Mouse (Mus musculus) adrenal gland, adult (tissue): ENCODE data around the gene Pid1.
"Not testable (repeated sequence)": the region's sequence is repeated elsewhere in the genome, so short reads cannot be mapped to it uniquely, and the experiment has no call there.

Experiments
- DNase-seq, 2 experiments: peaks; one replicate each; pipeline ENCODE4 v3.0.0; 2022 to 2023; ENCODE audit warnings: low spot score in 1 of 2; ENCODE audit not compliant: inconsistent age in 2 of 2

The Pid1 gene

DNA sequence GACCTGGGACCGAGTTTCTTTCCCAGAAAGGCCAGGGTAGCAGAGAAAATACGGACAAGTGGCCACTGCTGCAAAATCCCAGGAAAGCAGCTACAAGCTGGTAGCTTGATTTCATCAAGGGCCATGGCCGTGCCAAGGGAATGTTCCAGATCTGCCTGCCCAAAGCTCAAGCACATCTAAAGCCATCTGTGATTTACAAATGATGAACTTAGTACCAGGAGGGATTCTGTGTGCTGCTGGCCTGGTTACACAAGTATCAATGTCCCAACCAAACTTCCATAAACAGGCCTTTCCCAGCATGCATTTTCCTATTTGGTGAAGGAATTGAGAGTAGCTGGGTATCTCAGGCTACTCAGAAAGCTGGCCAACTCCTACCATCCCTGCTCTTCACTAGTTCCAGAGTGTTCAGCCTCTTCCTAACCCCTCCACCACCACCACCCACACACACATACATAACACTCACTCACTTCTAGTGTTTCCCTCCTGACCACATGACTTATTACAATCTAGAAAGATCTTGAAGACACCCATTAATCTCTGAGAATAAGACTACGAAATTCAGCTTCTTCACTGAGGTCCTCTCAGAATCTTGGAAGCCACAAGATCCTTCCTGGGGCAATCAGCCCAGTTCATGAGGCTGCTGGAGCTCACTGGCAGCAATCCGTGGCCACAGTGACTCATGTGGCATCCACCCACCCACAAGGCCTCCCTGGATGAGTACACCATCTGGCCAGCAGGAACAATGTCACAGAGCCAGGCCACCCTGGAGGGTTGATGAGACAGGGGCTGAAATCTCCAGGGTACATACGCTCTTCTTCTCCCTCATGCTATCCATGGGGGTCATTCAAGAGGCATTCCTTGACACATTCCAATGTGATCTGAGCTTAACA, 4.1 kb downstream of the Pid1 start:
- DNase-seq: peak; percentile 39 to 78

GRCm38 (mm10) chr1:84357216-84357615, 6.8 kb downstream of the Pid1 start:
- DNase-seq: no peak

DNA sequence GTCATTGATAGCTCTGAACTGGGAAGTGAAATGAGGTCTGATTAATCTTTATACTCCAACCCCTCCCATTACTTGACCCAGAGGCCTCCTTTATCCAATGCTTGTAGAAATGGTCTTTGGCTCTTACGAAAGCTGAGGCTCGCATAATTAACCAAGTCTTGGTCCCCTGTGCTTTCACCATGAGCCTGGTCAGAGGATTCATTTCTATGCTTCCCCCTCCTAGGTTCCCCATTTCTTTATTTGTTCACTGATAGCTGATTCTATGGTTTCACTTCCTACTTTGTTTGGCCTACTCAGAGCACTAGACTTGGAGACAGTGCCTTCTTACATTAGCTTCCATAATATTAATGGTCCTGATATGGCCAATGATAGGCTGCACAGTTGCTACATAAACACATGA, 13.7 kb downstream of the Pid1 start:
- peak in 1 of 2 experiments; percentile 29 for DNase-seq

- DNase-seq: no peak
Observed at GRCm38 (mm10) chr1:84347796-84348476, 16.0 kb downstream of the Pid1 start.

DNA sequence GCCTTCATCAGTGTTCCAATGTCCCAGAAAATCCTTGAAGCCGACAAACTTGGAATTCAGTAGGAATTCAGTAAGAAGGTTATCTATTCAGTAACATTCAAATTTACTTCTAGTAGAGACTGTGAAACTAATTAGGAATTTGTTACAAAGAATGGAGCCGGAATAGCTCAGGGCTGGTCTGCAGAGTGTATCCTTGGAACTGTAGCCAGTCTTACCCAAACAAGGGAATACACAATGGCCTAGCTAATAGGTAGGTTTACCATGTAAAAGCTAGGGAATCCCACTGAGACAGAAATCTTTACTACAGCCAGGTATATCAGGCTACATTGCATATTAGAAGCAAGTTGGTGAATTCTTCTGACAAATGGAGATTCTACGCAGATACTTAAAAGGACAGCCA, 31.2 kb downstream of the Pid1 start:
- not testable (repeated sequence) for DNase-seq

DNA sequence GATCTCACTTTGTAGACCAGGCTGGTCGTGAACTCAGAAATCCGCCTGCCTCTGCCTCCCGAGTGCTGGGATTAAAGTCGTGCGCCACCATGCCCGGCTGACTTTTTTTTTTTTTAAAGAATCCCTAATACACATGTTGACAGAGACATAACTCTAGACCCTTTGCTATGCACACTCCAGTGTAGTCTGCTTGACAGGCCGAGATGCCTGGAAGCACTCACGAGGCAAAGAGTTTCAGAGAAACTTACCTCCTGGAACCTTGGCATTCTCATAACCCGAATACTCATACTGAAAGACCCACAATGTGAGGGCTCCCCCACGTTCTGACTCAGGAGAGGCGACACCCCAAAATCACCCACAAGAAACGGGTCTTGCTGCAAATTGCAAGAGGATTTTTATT, 32.1 kb downstream of the Pid1 start:
- DNase-seq: not testable (repeated sequence)

GRCm38 (mm10) chr1:84325309-84325708, 38.7 kb downstream of the Pid1 start:
- no peak for DNase-seq

- no peak for DNase-seq
Observed at GRCm38 (mm10) chr1:84321327-84321726, 42.7 kb downstream of the Pid1 start.

DNA sequence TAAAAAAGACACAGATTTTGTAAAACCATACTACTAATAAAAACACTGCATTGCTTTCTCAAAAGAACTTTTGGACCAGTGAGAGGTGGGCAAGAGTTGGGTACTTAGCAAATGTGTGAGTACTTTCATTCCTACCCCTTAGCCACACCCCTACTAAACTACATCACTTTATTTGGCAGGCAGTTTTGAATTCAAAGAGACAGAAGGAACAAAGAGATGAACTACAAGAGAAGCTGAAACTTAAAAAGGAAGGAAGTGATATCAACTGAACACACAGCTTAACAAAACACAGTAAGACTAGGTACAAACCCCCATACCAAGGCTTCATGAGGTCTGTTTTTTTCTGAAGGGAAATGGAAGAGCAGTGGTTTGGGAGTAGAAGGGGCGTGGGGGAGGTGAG, 45.4 kb downstream of the Pid1 start:
- no peak for DNase-seq

GRCm38 (mm10) chr1:84317827-84318226, 46.2 kb downstream of the Pid1 start:
- no peak for DNase-seq

GRCm38 (mm10) chr1:84309966-84310460, 54.0 kb downstream of the Pid1 start:
- DNase-seq: no peak

GRCm38 (mm10) chr1:84305713-84306421, 58.1 kb downstream of the Pid1 start:
- DNase-seq: no peak

DNA sequence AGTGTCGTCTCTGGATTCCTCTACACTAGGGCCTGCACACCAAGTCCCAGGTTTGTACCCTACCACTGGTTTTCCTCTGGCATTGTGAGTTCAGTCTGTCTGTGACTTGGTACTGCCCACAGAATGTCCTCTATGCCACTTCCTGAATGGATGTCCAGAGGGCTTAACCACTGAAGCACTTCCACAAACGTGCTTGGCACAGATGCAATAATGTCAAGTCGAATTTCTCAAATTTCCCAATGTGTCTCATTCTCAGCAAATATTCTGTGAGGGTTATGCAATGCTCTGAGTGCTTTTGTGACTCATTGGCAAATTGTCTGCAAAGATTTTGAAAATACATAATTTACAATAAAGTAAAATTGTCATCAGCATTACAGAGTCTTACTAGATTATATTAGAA, 61.2 kb downstream of the Pid1 start:
- DNase-seq: peak in 1 of 2 experiments; percentile 81

- DNase-seq: peak in 1 of 2 experiments; percentile 43
Observed at GRCm38 (mm10) chr1:84299719-84300118, 64.3 kb downstream of the Pid1 start.

DNA sequence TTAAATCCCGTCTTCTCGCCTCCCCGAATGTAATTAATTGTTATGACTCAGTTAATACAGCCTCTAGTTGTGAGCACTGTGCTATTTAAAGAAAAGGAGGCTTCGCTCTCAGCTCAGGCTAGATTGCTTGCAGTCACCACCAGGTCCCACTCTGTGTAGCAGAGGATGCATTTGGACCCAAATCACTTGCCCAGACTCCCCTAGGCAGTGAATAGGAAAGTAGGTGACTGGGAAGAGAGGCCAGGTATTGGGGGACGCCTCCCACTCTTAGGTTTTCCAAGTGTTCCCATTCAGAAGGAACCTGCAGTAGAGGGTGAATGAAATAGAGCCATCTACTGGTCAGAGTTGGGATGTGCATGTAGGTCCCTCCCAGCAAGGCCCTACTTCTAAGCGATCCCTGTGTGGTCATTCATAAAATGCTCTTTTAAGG, 77.3 kb downstream of the Pid1 start:
- DNase-seq: peak; percentile 58 to 92

DNA sequence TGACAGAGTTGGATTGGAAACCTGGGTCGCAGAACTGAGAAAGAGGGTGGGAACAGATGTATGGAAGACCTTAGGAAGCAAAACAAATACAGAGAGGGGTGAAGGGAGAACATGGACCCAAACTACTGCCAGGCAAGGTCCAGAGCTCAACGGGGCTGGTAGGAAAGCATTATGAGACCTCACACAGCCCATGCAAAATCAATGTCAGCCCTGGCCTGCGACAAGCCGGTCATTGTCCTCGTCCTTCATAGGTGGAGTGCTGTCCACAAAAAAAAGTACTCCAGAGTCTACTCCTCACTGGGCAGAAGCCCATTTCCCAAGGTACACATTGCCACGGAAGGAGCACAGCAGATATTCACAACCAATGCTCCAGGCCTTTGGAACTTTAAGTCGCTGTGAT, 78.4 kb downstream of the Pid1 start:
- DNase-seq: no peak

- DNase-seq: peak; percentile 76 to 90
Observed at GRCm38 (mm10) chr1:84284293-84285068, 79.5 kb downstream of the Pid1 start.

DNA sequence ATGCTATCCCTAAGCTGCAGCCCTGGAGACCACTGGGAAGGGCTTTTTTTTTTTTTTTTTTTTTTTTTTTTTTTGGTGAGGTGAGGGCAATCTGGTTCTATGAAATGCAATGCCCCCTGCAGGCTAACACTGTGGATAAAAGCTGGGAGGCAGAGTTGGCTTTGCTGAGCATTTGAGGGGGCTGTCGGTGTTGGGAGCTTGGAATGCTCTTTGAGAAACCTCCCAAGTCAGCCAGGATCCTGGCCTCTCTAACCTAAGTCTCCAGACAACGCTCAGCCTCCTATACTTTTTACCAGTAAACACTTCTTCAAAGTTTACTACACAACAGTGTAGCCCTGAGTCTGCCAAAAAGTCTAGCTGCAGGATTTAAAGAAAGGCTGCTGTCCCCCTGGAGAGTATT, 80.9 kb downstream of the Pid1 start:
- peak; percentile 32 to 75 for DNase-seq

- DNase-seq: no peak
Observed at GRCm38 (mm10) chr1:84280171-84280570, 83.8 kb downstream of the Pid1 start.

- DNase-seq: no peak
Observed at GRCm38 (mm10) chr1:84278359-84279255, 85.4 kb downstream of the Pid1 start.
